Mouse (Mus musculus): ENCODE data around the gene Intu.

DNA sequence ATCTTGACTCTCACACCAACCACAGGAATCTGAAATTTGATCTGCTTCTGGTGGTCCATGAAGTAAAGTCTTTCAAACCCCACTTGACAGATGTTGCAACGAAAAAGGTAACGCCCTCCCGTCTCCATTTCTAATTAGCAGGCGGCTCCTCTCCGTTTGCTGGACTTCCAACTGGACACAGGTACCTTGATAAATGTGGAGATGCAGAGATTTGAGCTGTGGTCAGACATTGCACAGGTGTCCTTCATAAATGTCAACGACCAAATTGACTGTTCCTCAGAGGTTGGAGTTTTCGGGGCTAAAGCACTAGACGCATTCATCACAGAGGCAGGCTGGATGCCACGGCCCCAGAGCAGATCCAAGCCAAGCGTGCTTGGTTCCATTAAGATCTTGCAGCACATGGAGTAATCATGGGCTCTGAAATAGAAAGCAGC, 47.8 kb upstream of the Intu start:
- TF ChIP-seq CTCF (IDR thresholded peaks at IDR 0.05; ENCODE audit: borderline replicate concordance, insufficient read depth, low read length): no peak
- TF ChIP-seq POLR2A (IDR thresholded peaks at IDR 0.05; ENCODE audit: low read depth, low read length): no peak

Data from embryonic fibroblast, embryonic 13.5 days (primary cell).